Mouse (Mus musculus): ENCODE measurements around the gene Gps2.

GRCm38 (mm10) chr11:69877878-69878277 lies 35.8 kb upstream of the Gps2 start, which contains the start of gene Tmem95:
- TF ChIP-seq CTCF (IDR thresholded peaks at IDR 0.05 in 2 of 3, conservative IDR thresholded peaks at IDR 0.05 in 1 of 3; ENCODE audit: control insufficient read depth in 1 of 3, insufficient read depth in 1 of 3, low read depth in 2 of 3, low read length in 3 of 3, poor library complexity in 1 of 3, severe bottlenecking in 1 of 3) (no peak), ETS1 (IDR thresholded peaks at IDR 0.05; ENCODE audit: low read depth, low read length) (no peak), GATA1 (IDR thresholded peaks at IDR 0.05; ENCODE audit: low read depth, low read length) (no peak), TCF12 (IDR thresholded peaks at IDR 0.05; ENCODE audit: low read depth, low read length) (no peak)

All from MEL (cell line).